Mouse (Mus musculus) midbrain, embryonic 11.5 days (tissue): ENCODE data around the gene Smyd1. TPM values are rescaled to one million over a fixed set of nuclear protein-coding genes. Genes with fewer than 3 reads are reported as not detected.

Source experiments
- ATAC-seq: fragments of 200-750 bp; cut with Nextera tagmentation; 2 replicates; pipeline ENCODE4 v1.8.0; 2017; ENCODE audit warnings: moderate TSS enrichment, moderate library complexity; ENCODE audit not compliant: low FRiP score
- DNase-seq: peaks from one replicate; pipeline ENCODE4 v3.0.0; 2015; ENCODE audit warnings: low spot score; ENCODE audit errors: missing footprints
- H3K27ac ChIP-seq: fragments of 300-500 bp; sonication (generic); 2 replicates; pipeline ENCODE4 v1.5.1; 2014; ENCODE audit warnings: low read depth, low read length
- H3K27me3 ChIP-seq: fragments of 300-500 bp; sonication (generic); 2 replicates; pipeline ENCODE4 v1.6.1; 2014; ENCODE audit warnings: mild to moderate bottlenecking, low read length, moderate library complexity, mixed read lengths; ENCODE audit not compliant: control insufficient read depth, insufficient read depth
- H3K36me3 ChIP-seq: fragments of 300-500 bp; sonication (generic); 2 replicates; pipeline ENCODE4 v1.6.1; 2014; ENCODE audit warnings: mild to moderate bottlenecking, low read length, moderate library complexity, mixed read lengths; ENCODE audit not compliant: control insufficient read depth, insufficient read depth
- H3K4me1 ChIP-seq: fragments of 300-500 bp; sonication (generic); 2 replicates; pipeline ENCODE4 v1.6.1; 2014; ENCODE audit warnings: low read length; ENCODE audit not compliant: control insufficient read depth, insufficient read depth
- H3K4me2 ChIP-seq: fragments of 300-500 bp; sonication (generic); 2 replicates; pipeline ENCODE4 v1.6.1; 2014; ENCODE audit warnings: mild to moderate bottlenecking, moderate library complexity
- H3K4me3 ChIP-seq: fragments of 300-500 bp; sonication (generic); 2 replicates; pipeline ENCODE4 v1.5.1; 2014; ENCODE audit warnings: low read depth, low read length
- H3K9ac ChIP-seq: fragments of 300-500 bp; sonication (generic); 2 replicates; pipeline ENCODE4 v1.6.1; 2014; ENCODE audit warnings: low read length
- H3K9me3 ChIP-seq: fragments of 300-500 bp; sonication (generic); 2 replicates; pipeline ENCODE4 v1.6.1; 2016; ENCODE audit warnings: low read length; ENCODE audit not compliant: control insufficient read depth
- WGBS: fragments of 180-500 bp; shearing (Covaris S2); extraction: QIAGEN DNeasy Blood & Tissue Kit; methylation state at CpG from one replicate; pipeline ENCODE4 v1.1.7; 2014; 5-methylcytosine and 5-hydroxymethylcytosine counted together
- polyA plus RNA-seq: library from polyadenylated mRNA; unstranded; fragments of >200 nt; fragmentation: Nextera tagmentation; extraction: Ambion mirVana; gene quantifications from 2 replicates; pipeline ENCODE4 v1.2.1, GENCODE M21; 2014

Gene Smyd1
- polyA plus RNA-seq, 1 experiment from 2014 or later, result 0.12 TPM

DNA sequence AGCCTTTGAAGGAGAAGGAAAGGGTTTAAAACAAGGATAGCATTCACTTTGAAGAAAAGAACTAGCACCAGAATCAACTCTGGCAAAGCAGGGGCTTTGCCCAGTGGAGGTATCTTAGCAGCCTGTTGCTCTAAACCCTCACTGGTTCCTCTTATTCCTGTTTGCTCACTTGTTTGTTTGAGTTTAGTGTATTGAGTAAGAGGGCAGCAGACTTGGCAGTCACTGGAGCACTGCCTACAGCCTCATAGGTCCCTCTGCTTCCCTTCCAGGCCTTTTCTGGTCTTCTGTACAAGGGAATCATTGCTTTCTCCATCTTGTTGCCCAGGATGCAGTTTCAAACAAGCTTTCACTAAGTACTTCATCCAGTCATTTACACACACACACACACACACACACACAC, 125.9 kb downstream of the Smyd1 start:
- H3K4me1 ChIP-seq, result no peaks in the 10 kb centered on the region
- H3K36me3 ChIP-seq, result no peaks in the 10 kb centered on the region
- no peak overlapping the region for H3K4me2 ChIP-seq
- H3K9ac ChIP-seq, result no peak overlapping the region
- no peak for ATAC-seq
- H3K4me3 ChIP-seq, result no peak overlapping the region
- DNase-seq, result no peak
- H3K27ac ChIP-seq, result no peak overlapping the region
- H3K9me3 ChIP-seq, result no peaks in the 10 kb centered on the region
- H3K27me3 ChIP-seq, result no peaks in the 10 kb centered on the region

DNA sequence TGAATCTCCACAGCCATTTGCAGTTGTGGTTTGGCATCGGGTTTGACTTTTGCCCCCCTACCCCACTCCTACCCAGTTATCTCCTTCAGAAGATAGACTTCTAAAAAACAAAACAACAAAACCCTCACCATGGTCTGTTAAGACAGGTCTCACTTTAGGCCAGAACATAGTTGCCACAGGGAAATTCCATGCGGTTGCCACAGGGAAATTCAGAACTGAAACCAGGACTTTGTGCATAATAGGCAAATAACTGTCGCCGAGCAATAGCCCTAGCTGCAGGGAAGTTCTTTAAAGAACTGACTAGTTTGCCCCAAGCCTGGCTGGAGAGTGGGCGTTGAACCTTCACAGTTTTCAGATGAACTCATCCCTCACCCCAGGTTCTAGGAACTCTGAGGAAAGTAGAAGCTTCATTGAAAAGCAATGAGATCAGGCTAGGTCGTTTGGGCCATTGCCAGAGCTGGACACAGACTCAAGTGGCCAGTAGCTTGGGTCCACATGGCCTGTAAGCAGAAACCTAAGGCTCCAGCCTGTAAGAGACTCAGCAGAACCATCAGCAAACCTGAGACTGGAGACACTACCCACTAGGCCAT, 128.8 kb downstream of the Smyd1 start:
- Histone ChIP-seq H3K9me3 (no peaks in the 10 kb centered on the region), H3K27me3 (no peaks in the 10 kb centered on the region), H3K36me3 (no peaks in the 10 kb centered on the region), H3K9ac (no peak overlapping the region), H3K27ac (no peak overlapping the region), H3K4me2 (no peak overlapping the region), H3K4me3 (no peak overlapping the region), H3K4me1 (no peaks in the 10 kb centered on the region)
- no peak for DNase-seq
- ATAC-seq, result no peak
- WGBS, result 85% methylated on average over 6 of the region's 6 CpGs

DNA sequence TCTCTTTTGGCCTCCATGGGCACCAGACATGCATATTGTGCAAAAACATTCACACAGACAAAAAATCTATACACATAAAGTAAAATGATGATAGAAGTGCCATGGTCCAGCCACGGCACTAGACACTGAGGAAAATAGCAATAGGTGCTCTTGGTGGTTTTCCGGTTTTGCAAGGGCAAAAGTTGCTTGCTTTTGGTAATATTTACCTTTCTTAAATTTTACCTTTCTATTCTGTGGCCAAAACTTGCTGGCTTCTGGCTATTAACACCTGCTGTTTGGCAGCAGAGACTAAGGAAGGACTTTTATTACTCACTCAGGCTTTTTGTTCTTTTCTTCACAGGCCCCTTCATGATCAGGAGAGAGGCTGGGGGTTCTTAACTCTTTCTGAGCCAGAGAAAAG, 131.5 kb downstream of the Smyd1 start:
- H3K36me3 ChIP-seq, result no peaks in the 10 kb centered on the region
- H3K4me1 ChIP-seq, result no peaks in the 10 kb centered on the region
- DNase-seq (no peak), ATAC-seq (no peak)
- no peak overlapping the region for H3K4me2 ChIP-seq
- no peak overlapping the region for H3K9ac ChIP-seq
- no peaks in the 10 kb centered on the region for H3K27me3 ChIP-seq
- WGBS, result 94% methylated on average over 2 of the region's 2 CpGs
- no peak overlapping the region for H3K4me3 ChIP-seq
- no peak overlapping the region for H3K27ac ChIP-seq
- no peaks in the 10 kb centered on the region for H3K9me3 ChIP-seq

DNA sequence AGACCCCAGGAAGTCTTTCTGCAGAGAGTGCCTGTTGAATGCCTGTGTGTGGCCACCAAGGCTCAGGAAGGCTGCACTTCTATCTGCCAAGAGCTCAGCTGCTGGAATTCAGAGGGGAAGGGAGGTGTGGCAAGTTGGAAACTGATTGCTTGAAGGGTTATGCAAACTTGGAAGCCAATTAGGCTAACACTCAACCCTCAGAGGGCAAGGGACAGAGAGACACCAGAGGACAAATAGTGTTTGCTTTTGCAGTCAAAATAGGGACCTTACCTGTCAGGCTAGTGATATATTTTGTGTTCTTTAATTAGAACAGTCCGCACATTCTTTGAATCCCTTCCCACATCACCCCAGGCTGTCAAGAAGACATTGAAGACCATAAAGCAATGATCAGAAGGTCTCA, 132.5 kb downstream of the Smyd1 start:
- no peak for ATAC-seq
- no peak for DNase-seq
- Histone ChIP-seq H3K4me2 (no peak overlapping the region), H3K27me3 (no peaks in the 10 kb centered on the region), H3K36me3 (no peaks in the 10 kb centered on the region), H3K4me1 (no peaks in the 10 kb centered on the region), H3K4me3 (no peak overlapping the region), H3K9me3 (no peaks in the 10 kb centered on the region), H3K9ac (no peak overlapping the region), H3K27ac (no peak overlapping the region)
- WGBS, result 90% methylated on average over 1 of the region's 1 CpGs

DNA sequence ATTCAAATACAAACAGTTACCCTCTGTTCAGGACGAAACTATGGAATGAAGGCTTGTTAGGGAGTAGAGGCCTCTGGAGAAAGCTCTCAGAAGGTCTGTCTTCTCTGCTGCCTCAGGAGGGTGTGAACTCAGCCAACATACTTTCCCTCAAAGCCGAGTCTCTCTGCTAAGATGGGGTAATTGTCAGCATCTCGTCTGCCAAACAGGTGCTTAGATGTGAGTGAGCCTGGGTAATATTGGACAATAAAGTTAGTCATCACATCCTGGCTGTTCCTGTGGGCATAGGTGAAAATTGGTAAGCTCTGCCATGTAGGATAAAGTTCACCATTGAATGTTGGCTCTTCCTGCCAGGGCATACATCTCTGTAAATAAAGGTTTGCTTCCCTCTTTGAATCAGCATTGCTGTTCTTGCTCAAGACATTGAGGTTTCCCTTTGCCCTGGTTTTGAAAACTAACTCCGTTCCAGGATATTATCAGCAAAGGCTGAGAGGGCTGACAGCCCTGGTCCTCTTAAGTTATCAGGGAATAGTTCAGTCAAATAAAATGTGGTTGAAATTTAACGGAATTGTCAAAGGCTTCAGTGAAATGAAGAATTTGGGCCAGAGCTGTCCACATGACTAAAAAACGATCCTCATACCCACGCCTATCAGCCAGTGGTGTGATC, 137.0 kb downstream of the Smyd1 start:
- whole genome bisulfite sequencing, result 92% methylated on average over 7 of the region's 7 CpGs
- H3K27ac ChIP-seq, result no peak overlapping the region
- ATAC-seq (no peak), DNase-seq (no peak)
- H3K9me3 ChIP-seq, result no peaks in the 10 kb centered on the region
- no peaks in the 10 kb centered on the region for H3K36me3 ChIP-seq
- no peak overlapping the region for H3K9ac ChIP-seq
- H3K4me1 ChIP-seq, result no peaks in the 10 kb centered on the region
- H3K27me3 ChIP-seq, result no peaks in the 10 kb centered on the region
- H3K4me2 ChIP-seq, result no peak overlapping the region
- no peak overlapping the region for H3K4me3 ChIP-seq

DNA sequence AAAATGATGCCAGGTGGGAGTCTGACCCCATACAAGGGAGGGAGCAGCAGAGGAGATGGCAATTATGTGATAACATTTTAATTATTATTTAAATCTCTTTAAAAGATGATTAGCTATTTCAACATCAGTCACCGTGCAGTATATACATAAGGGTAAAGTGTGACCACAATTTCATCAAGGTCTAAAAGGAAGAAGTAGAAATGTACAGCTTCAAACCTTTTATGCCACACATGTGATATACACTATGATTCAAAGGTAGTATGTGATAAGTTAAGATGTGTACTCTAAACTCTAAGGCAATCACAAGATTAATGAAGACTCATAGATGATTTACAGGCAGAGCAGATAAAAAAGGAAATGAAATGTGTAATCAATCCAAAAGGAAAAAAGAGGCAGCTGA, 141.4 kb downstream of the Smyd1 start:
- ATAC-seq, result no peak
- Histone ChIP-seq H3K4me1 (no peaks in the 10 kb centered on the region), H3K27me3 (no peaks in the 10 kb centered on the region), H3K9ac (no peak overlapping the region), H3K36me3 (no peaks in the 10 kb centered on the region), H3K9me3 (no peaks in the 10 kb centered on the region), H3K27ac (no peak overlapping the region), H3K4me3 (no peak overlapping the region), H3K4me2 (no peak overlapping the region)
- no peak for DNase-seq
- WGBS, result 91% methylated on average over 1 of the region's 1 CpGs

DNA sequence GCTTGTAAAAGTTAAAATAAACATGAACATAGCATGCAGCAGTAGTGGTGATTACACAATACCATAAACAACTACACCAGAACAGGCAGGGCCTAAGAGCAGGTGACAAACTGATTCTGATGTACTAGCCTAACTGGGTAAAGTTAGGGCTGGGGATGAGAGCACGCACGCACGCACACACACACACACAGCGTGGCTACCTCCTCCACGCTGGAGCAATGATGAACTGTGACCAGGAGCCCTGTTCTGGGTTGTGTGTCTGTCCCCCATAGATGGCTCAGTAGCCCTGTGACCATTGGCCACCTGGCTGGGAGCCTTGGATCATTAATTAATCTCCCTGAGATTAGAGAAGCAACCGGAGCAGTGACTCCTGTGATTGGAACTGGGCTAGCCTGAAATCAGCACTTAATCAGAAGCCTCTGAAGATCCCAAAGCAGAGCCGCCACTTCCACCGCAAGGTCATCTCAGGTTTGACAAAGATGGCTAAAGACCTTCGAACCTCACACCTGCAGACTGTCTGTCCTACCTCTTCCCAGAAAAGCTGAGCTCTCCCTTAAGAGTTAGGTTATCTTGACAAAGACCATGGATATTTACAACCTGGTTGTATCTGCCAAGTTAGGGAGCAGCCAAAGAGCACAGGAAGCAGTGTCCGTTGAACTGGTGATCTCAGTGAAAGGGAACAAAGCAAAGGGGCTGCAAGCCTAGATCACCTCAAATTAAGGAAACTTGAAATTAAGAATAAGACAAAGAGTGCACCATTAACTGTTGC, 149.0 kb downstream of the Smyd1 start:
- Histone ChIP-seq H3K9ac (no peak overlapping the region), H3K27ac (no peak overlapping the region), H3K4me1 (no peaks in the 10 kb centered on the region), H3K36me3 (no peaks in the 10 kb centered on the region), H3K4me2 (no peak overlapping the region), H3K27me3 (no peaks in the 10 kb centered on the region), H3K4me3 (no peak overlapping the region), H3K9me3 (no peaks in the 10 kb centered on the region)
- no peak for DNase-seq
- WGBS, result 90% methylated on average over 10 of the region's 10 CpGs
- ATAC-seq, result no peak

DNA sequence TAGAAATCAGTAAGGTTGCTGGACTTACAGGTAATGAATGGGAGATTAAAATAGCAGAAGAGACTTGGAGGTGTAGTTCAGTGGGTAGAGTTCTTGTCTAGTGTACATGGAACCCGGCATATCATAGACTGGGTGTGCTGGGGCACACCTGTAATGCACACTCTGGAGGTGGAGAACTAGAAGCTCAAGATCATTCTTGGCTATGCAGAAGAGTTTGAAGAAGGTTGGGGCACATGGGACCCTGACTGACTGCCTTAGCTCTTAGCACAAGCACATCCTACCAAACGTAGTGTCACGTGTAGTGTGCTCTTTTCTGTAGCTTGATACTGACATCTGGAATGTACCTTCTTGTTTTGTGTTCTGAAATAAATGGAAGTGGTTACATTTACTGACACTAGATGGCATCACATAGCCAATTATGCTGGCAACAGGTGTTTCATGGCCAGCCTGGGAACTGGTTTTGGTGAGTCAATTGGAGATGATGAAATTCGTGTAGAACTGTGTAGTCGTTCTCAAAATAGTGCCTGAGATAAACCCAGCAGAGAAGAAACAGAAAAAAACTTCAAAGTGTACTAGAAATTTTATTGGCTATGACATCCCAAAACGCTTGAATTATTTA, 155.4 kb downstream of the Smyd1 start:
- no peaks in the 10 kb centered on the region for H3K36me3 ChIP-seq
- no peaks in the 10 kb centered on the region for H3K9me3 ChIP-seq
- 60% methylated on average over 6 of the region's 6 CpGs for WGBS
- DNase-seq, result peak; percentile 87
- no peaks in the 10 kb centered on the region for H3K4me1 ChIP-seq
- no peak overlapping the region for H3K4me3 ChIP-seq
- H3K27me3 ChIP-seq, result no peaks in the 10 kb centered on the region
- H3K27ac ChIP-seq, result no peak overlapping the region
- ATAC-seq, result 0 out of 2 replicates have a peak, but pooled peaks have one; percentile 33
- H3K9ac ChIP-seq, result no peak overlapping the region
- no peak overlapping the region for H3K4me2 ChIP-seq

DNA sequence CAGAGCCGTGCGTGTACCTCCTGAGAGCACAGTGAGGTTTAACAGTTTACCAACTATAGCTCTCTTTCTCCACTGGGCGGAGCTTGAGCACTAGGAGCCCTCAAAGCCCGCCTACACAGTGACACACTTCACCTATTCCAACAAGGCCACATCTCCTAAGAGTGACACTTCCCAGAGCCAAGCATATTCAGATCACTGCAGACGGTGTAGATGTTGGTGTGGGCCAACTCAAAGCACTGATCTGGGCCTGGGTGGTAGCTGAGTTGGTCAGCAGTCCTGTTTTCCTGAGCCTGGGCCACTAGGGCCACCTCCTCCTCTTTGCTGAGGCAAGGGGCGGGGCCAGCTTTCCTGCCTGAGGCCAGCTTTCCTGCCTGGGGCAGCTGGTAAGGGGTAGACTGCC, 157.6 kb downstream of the Smyd1 start:
- no peak overlapping the region for H3K4me3 ChIP-seq
- DNase-seq (no peak), ATAC-seq (peak; percentile 30; the same call in 1 of the 2 replicates)

More for the DNA sequence above, 157.6 kb downstream of the Smyd1 start:
- Histone ChIP-seq H3K36me3 (no peaks in the 10 kb centered on the region), H3K9me3 (no peaks in the 10 kb centered on the region), H3K4me2 (no peak overlapping the region), H3K27me3 (no peaks in the 10 kb centered on the region), H3K27ac (no peak overlapping the region), H3K9ac (no peak overlapping the region), H3K4me1 (no peaks in the 10 kb centered on the region)
- WGBS, result 22% methylated on average over 6 of the region's 6 CpGs
